Mouse (Mus musculus) heart, embryonic 16.5 days (tissue): Measurements from ENCODE around the gene Poc1b. TPM values are rescaled to one million over a fixed set of nuclear protein-coding genes. Genes with fewer than 3 reads are reported as not detected.

ENCODE experiments used
- ATAC-seq: fragments of 200-750 bp; cut with Nextera tagmentation; replicated peaks from 2 replicates; pipeline ENCODE4 v1.8.0; 2017; ENCODE audit warnings: moderate number of reproducible peaks; ENCODE audit not compliant: insufficient read depth, low FRiP score; ENCODE audit errors: extremely low read depth
- H3K27ac ChIP-seq: fragments of 300-500 bp; sonication (generic); 2 replicates; pipeline ENCODE4 v1.5.1; 2014; ENCODE audit warnings: mild to moderate bottlenecking, low read length, control low read depth, moderate library complexity
- H3K27me3 ChIP-seq: fragments of 300-500 bp; sonication (generic); 2 replicates; pipeline ENCODE4 v1.6.1; 2014; ENCODE audit warnings: low read length, mixed read lengths; ENCODE audit not compliant: control insufficient read depth, insufficient read depth
- H3K36me3 ChIP-seq: fragments of 300-500 bp; sonication (generic); 2 replicates; pipeline ENCODE4 v1.6.1; 2014; ENCODE audit not compliant: control insufficient read depth, insufficient read depth
- H3K4me1 ChIP-seq: fragments of 300-500 bp; sonication (generic); 2 replicates; pipeline ENCODE4 v1.6.1; 2014; ENCODE audit warnings: low read length, mixed read lengths; ENCODE audit not compliant: control insufficient read depth, insufficient read depth
- H3K4me2 ChIP-seq: fragments of 300-500 bp; sonication (generic); 2 replicates; pipeline ENCODE4 v1.6.1; 2014; ENCODE audit warnings: low read depth, mild to moderate bottlenecking, control low read depth, low read length
- H3K4me3 ChIP-seq: fragments of 300-500 bp; sonication (generic); 2 replicates; pipeline ENCODE4 v1.5.1; 2014; ENCODE audit warnings: mild to moderate bottlenecking, control low read depth, low read length
- H3K9ac ChIP-seq: fragments of 300-500 bp; sonication (generic); 2 replicates; pipeline ENCODE4 v1.6.1; 2014; ENCODE audit warnings: low read length, control low read depth
- H3K9me3 ChIP-seq: fragments of 300-500 bp; sonication (generic); replicated peaks from 2 replicates; pipeline ENCODE4 v1.6.1; 2016; ENCODE audit warnings: low read length; ENCODE audit not compliant: control insufficient read depth
- WGBS: fragments of 180-500 bp; shearing (Covaris S2); extraction: QIAGEN DNeasy Blood & Tissue Kit; methylation state at CpG from one replicate; pipeline ENCODE4 v1.1.7; 2014; 5-methylcytosine and 5-hydroxymethylcytosine counted together
- polyA plus RNA-seq: library from polyadenylated mRNA; unstranded; fragments of >200 nt; fragmentation: Nextera tagmentation; extraction: Ambion mirVana; gene quantifications from 2 replicates; pipeline ENCODE4 v1.2.1, GENCODE M21; 2015

Poc1b gene
- polyA plus RNA-seq, 1 experiment from 2014 or later: 10.0 TPM

- H3K9me3 ChIP-seq: no peaks in the 10 kb centered on the region
- no peak for ATAC-seq
Measured at GRCm38 (mm10) chr10:99133321-99133875, 26.6 kb downstream of the Poc1b start.

GRCm38 (mm10) chr10:99136337-99136736 is 29.5 kb downstream of the Poc1b start:
- H3K9ac ChIP-seq: no peak overlapping the region
- 55% methylated on average over 5 of the region's 5 CpGs for WGBS
- no peak overlapping the region for H3K4me3 ChIP-seq
- peaks cover 8% of the 10 kb centered on the region; the same call in 1 of the 2 replicates for H3K36me3 ChIP-seq
- H3K9me3 ChIP-seq: no peaks in the 10 kb centered on the region
- no peak overlapping the region for H3K4me2 ChIP-seq
- no peak overlapping the region for H3K27ac ChIP-seq
- no peak for ATAC-seq
- no peaks in the 10 kb centered on the region for H3K27me3 ChIP-seq
- H3K4me1 ChIP-seq: no peaks in the 10 kb centered on the region

More at GRCm38 (mm10) chr10:99133321-99133875, 26.6 kb downstream of the Poc1b start:
- 0 out of 2 replicates have a peak, but pooled peaks cover 4% of the 10 kb centered on the region for H3K4me1 ChIP-seq
- H3K27me3 ChIP-seq: no peaks in the 10 kb centered on the region
- H3K27ac ChIP-seq: no peak overlapping the region
- H3K9ac ChIP-seq: no peak overlapping the region
- H3K36me3 ChIP-seq: peaks cover 6% of the 10 kb centered on the region; the same call in 1 of the 2 replicates
- H3K4me2 ChIP-seq: no peak overlapping the region
- 90% methylated on average over 16 of the region's 16 CpGs for WGBS
- no peak overlapping the region for H3K4me3 ChIP-seq

- Histone ChIP-seq H3K4me1 (no peaks in the 10 kb centered on the region), H3K9ac (no peak overlapping the region), H3K4me2 (no peak overlapping the region), H3K36me3 (0 out of 2 replicates have a peak, but pooled peaks cover 4% of the 10 kb centered on the region), H3K9me3 (no peaks in the 10 kb centered on the region), H3K27me3 (no peaks in the 10 kb centered on the region), H3K27ac (no peak overlapping the region), H3K4me3 (no peak overlapping the region)
- ATAC-seq: no peak
- 76% methylated on average over 8 of the region's 8 CpGs for WGBS
Measured at GRCm38 (mm10) chr10:99145611-99146010, 38.8 kb downstream of the Poc1b start.

GRCm38 (mm10) chr10:99146596-99146995 is 39.8 kb downstream of the Poc1b start:
- 86% methylated on average over 8 of the region's 8 CpGs for WGBS
- Histone ChIP-seq H3K4me3 (no peak overlapping the region), H3K27ac (no peak overlapping the region), H3K4me2 (no peak overlapping the region), H3K36me3 (0 out of 2 replicates have a peak, but pooled peaks cover 4% of the 10 kb centered on the region), H3K9ac (no peak overlapping the region), H3K27me3 (no peaks in the 10 kb centered on the region), H3K9me3 (no peaks in the 10 kb centered on the region), H3K4me1 (no peaks in the 10 kb centered on the region)
- ATAC-seq: no peak

GRCm38 (mm10) chr10:99150016-99150415 is 43.2 kb downstream of the Poc1b start:
- Histone ChIP-seq H3K4me1 (no peaks in the 10 kb centered on the region), H3K4me2 (no peak overlapping the region), H3K27ac (no peak overlapping the region), H3K36me3 (0 out of 2 replicates have a peak, but pooled peaks cover 4% of the 10 kb centered on the region), H3K27me3 (no peaks in the 10 kb centered on the region), H3K4me3 (no peak overlapping the region), H3K9me3 (no peaks in the 10 kb centered on the region), H3K9ac (no peak overlapping the region)
- WGBS: 88% methylated on average over 6 of the region's 6 CpGs
- ATAC-seq: no peak

- no peak overlapping the region for H3K4me3 ChIP-seq
- no peaks in the 10 kb centered on the region for H3K4me1 ChIP-seq
- H3K9me3 ChIP-seq: no peaks in the 10 kb centered on the region
- H3K9ac ChIP-seq: no peak overlapping the region
- H3K4me2 ChIP-seq: no peak overlapping the region
- H3K27me3 ChIP-seq: no peaks in the 10 kb centered on the region
- no peak for ATAC-seq
- 100% methylated on average over 1 of the region's 1 CpGs for WGBS
- H3K36me3 ChIP-seq: no peaks in the 10 kb centered on the region
- H3K27ac ChIP-seq: no peak overlapping the region
Measured at GRCm38 (mm10) chr10:99151580-99151979, 44.7 kb downstream of the Poc1b start.

GRCm38 (mm10) chr10:99152063-99152462 is 45.2 kb downstream of the Poc1b start:
- H3K36me3 ChIP-seq: no peaks in the 10 kb centered on the region
- H3K4me2 ChIP-seq: no peak overlapping the region
- no peak overlapping the region for H3K9ac ChIP-seq
- no peak overlapping the region for H3K27ac ChIP-seq
- H3K4me1 ChIP-seq: no peaks in the 10 kb centered on the region
- 90% methylated on average over 6 of the region's 6 CpGs for WGBS
- H3K27me3 ChIP-seq: no peaks in the 10 kb centered on the region
- ATAC-seq: no peak
- H3K4me3 ChIP-seq: no peak overlapping the region
- H3K9me3 ChIP-seq: no peaks in the 10 kb centered on the region

GRCm38 (mm10) chr10:99154635-99155034 is 47.8 kb downstream of the Poc1b start:
- H3K27me3 ChIP-seq: no peaks in the 10 kb centered on the region
- WGBS: 76% methylated on average over 8 of the region's 8 CpGs
- no peak for ATAC-seq

GRCm38 (mm10) chr10:99156808-99157207 is 50.0 kb downstream of the Poc1b start:
- Histone ChIP-seq H3K27me3 (no peaks in the 10 kb centered on the region), H3K4me3 (no peak overlapping the region), H3K4me1 (no peaks in the 10 kb centered on the region), H3K36me3 (peaks cover 4% of the 10 kb centered on the region; the same call in 1 of the 2 replicates), H3K9ac (no peak overlapping the region), H3K27ac (no peak overlapping the region), H3K4me2 (no peak overlapping the region), H3K9me3 (no peaks in the 10 kb centered on the region)
- 90% methylated on average over 5 of the region's 5 CpGs for WGBS
- no peak for ATAC-seq

More at GRCm38 (mm10) chr10:99154635-99155034, 47.8 kb downstream of the Poc1b start:
- H3K9ac ChIP-seq: no peak overlapping the region
- H3K9me3 ChIP-seq: no peaks in the 10 kb centered on the region
- H3K4me2 ChIP-seq: no peak overlapping the region
- no peak overlapping the region for H3K27ac ChIP-seq
- H3K36me3 ChIP-seq: no peaks in the 10 kb centered on the region
- no peak overlapping the region for H3K4me3 ChIP-seq
- no peaks in the 10 kb centered on the region for H3K4me1 ChIP-seq
